Mouse (Mus musculus) bone marrow, adult 2 months (tissue): ENCODE results near the gene Slamf8.

Source experiments
- CTCF ChIP-seq: fragments of 200-500 bp; IDR thresholded peaks from 2 replicates; pipeline ENCODE4 v1.5.1; 2011; ENCODE audit warnings: low read length, control low read depth; ENCODE audit not compliant: control insufficient read depth, insufficient read depth
- POLR2A ChIP-seq: fragments of 200-500 bp; IDR thresholded peaks from 2 replicates; pipeline ENCODE4 v1.6.1; 2011; ENCODE audit warnings: low read depth, mild to moderate bottlenecking, control low read depth, low read length, borderline replicate concordance; ENCODE audit not compliant: control insufficient read depth

GRCm38 (mm10) chr1:172540283-172540820 is 50.0 kb downstream of the Slamf8 start:
- TF ChIP-seq CTCF = no peak
- no peak for TF ChIP-seq POLR2A
